ENCODE assay signal across 22 mouse cellular contexts in the genomic region with DNA sequence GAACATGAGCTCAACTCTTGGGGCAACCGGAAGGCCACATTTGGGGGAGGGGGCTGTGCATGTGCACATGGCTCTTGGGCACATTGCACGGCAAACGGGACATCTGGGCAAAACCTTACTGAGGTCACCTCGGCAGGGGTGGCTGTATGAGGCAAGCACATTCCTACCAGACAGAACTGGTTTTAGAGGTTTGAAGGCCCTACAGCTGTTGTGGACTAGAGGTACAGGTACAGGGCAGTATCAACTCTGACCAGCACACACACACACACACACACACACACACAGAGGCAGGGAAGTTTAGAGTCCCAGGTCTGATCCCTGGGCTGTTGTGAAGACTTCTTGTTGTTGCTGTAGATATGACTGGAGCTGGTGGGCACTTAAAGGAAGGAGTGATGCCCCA.
DNase-seq lines count a peak whose midpoint lies in the region; ATAC-seq and TF ChIP-seq lines count a peak whose summit lies in the region.
"Had no signal": no experiment of that assay in that cellular context is flagged by ENCODE, and none has a peak within 500 bp of the region (broad histone marks: within the 10 kb centered on the region; RNA-seq: fewer than 3 reads in every experiment).

No protein-coding gene starts in this region.

- H3K27me3 ChIP-seq in heart, embryonic 10.5 days (ENCODE audit: insufficient read depth, poor library complexity, severe bottlenecking): no peaks in the 10 kb centered on the region
- no peaks in the 10 kb centered on the region for H3K27me3 ChIP-seq in kidney, adult 2 months (replicated peaks; ENCODE audit: control insufficient read depth, insufficient read depth, low read length)
- no peaks in the 10 kb centered on the region for H3K27me3 ChIP-seq in megakaryocyte, embryonic 14.5 days (replicated peaks)
- H3K27me3 ChIP-seq: forebrain, embryonic 15.5 days; intestine, embryonic 15.5 days; Patski had no signal

- peaks cover 53% of the 10 kb centered on the region for H3K4me1 ChIP-seq in heart, embryonic 10.5 days
- H3K4me1 ChIP-seq in kidney, adult 2 months (ENCODE audit: control insufficient read depth, insufficient read depth, low read length): no peaks in the 10 kb centered on the region
- peaks cover 76% of the 10 kb centered on the region for H3K4me1 ChIP-seq in megakaryocyte, embryonic 14.5 days
- H3K4me1 ChIP-seq: forebrain, embryonic 15.5 days had no signal

- no peak for TF ChIP-seq CTCF in kidney, adult 2 months (conservative IDR thresholded peaks at IDR 0.05; ENCODE audit: insufficient read depth, insufficient read length, low read depth, low read length)

- no peak for ATAC-seq in megakaryocyte, adult 5-6 weeks (ENCODE audit: poor library complexity, severe bottlenecking)
- ATAC-seq: CD4-positive, CD25-positive, alpha-beta regulatory T cell, adult 4 months; forebrain, embryonic 15.5 days; hindbrain, embryonic 16.5 days; intestine, embryonic 15.5 days; Patski had no signal

- no peaks in the 10 kb centered on the region for H3K9me3 ChIP-seq in heart, embryonic 10.5 days
- H3K9me3 ChIP-seq in megakaryocyte, embryonic 14.5 days: no peaks in the 10 kb centered on the region
- H3K9me3 ChIP-seq: forebrain, embryonic 15.5 days; hindbrain, embryonic 10.5 days; intestine, embryonic 15.5 days had no signal

- H3K36me3 ChIP-seq in heart, embryonic 10.5 days: peaks cover 60% of the 10 kb centered on the region
- H3K36me3 ChIP-seq in kidney, adult 2 months (ENCODE audit: control insufficient read depth, insufficient read depth, low read length): no peaks in the 10 kb centered on the region
- peaks cover 21% of the 10 kb centered on the region for H3K36me3 ChIP-seq in megakaryocyte, embryonic 14.5 days (replicated peaks; ENCODE audit: low read length)
- H3K36me3 ChIP-seq: forebrain, embryonic 15.5 days; hindbrain, embryonic 10.5 days; intestine, embryonic 15.5 days had no signal

- no peak for DNase-seq in heart, embryonic 10.5 days (ENCODE audit: low spot score)
- DNase-seq in heart, adult 9 months (ENCODE audit: low spot score in 2 of 2): no peak
- DNase-seq in kidney, adult 2 months: peak; percentile 29
- no peak for DNase-seq in kidney, adult 9 months
- no peak for DNase-seq in MN1 (ENCODE audit: low spot score)
- DNase-seq: adrenal gland, postnatal 36 days; cerebellum, adult 9-10 months; gastrocnemius, postnatal 10 days; kidney, postnatal 10 days; lung, adult 2 months; lung, postnatal 14 days; midbrain, embryonic 14.5 days; thymus, adult 2 months had no signal

- no peak for TF ChIP-seq POLR2A in kidney, adult 2 months (IDR thresholded peaks at IDR 0.05; ENCODE audit: low read depth, low read length)

- WGBS in heart, embryonic 10.5 days: 86% methylated on average over 4 of the region's 4 CpGs
- WGBS in kidney, adult 2 months: 76% methylated on average over 4 of the region's 4 CpGs

- H3K27ac ChIP-seq in heart, embryonic 10.5 days: peak overlapping the region; percentile 70; the same call in 1 of the 2 replicates
- peak overlapping the region; percentile 19; the same call in 1 of the 2 replicates for H3K27ac ChIP-seq in kidney, adult 2 months (ENCODE audit: insufficient read depth, low read depth, low read length)
- H3K27ac ChIP-seq: forebrain, embryonic 15.5 days; hindbrain, embryonic 10.5 days; intestine, embryonic 15.5 days; layer of hippocampus, adult 2 months had no signal

- no peak overlapping the region for H3K4me3 ChIP-seq in heart, embryonic 10.5 days
- H3K4me3 ChIP-seq in kidney, adult 2 months (ENCODE audit: insufficient read depth, low read depth, low read length): no peak overlapping the region
- H3K4me3 ChIP-seq in megakaryocyte, embryonic 14.5 days (replicated peaks): peak overlapping the region; percentile 7
- H3K4me3 ChIP-seq: forebrain, embryonic 15.5 days; hindbrain, embryonic 10.5 days; intestine, embryonic 15.5 days; layer of hippocampus, adult 2 months had no signal
